Mouse (Mus musculus): Measurements from ENCODE around the gene Pxmp4. TPM values are rescaled to one million over a fixed set of nuclear protein-coding genes. Genes with fewer than 3 reads are reported as not detected.

Pxmp4 gene
- polyA plus RNA-seq, 1 experiment from 2014 or later = 32.4 TPM

Other genes with a start within 250 kb of the Pxmp4 start
- 14.9 and 18.5 TPM in 2 replicates for gene Cdk5rap1, start 230.7 kb downstream of the Pxmp4 start, polyA plus RNA-seq (2015; fragmentation: Nextera tagmentation; extraction: Ambion mirVana)
- 4.2 and 7.9 TPM in 2 replicates for gene Snta1, start 195.6 kb downstream of the Pxmp4 start, polyA plus RNA-seq (2015; fragmentation: Nextera tagmentation; extraction: Ambion mirVana)
- 31.8 and 32.8 TPM in 2 replicates for gene Cbfa2t2, start 167.2 kb downstream of the Pxmp4 start, polyA plus RNA-seq (2015; fragmentation: Nextera tagmentation; extraction: Ambion mirVana)
- 0.59 and 1.6 TPM in 2 replicates for gene 1700003F12Rik, start 56.6 kb downstream of the Pxmp4 start, polyA plus RNA-seq (2015; fragmentation: Nextera tagmentation; extraction: Ambion mirVana)
- 0.14 TPM in 1 of 2 replicates, not detected in the other for gene Actl10, start 51.9 kb downstream of the Pxmp4 start, polyA plus RNA-seq (2015; fragmentation: Nextera tagmentation; extraction: Ambion mirVana)
- 1.4 and 1.7 TPM in 2 replicates for gene Necab3, start 44.8 kb downstream of the Pxmp4 start, polyA plus RNA-seq (2015; fragmentation: Nextera tagmentation; extraction: Ambion mirVana)
- 8.1 and 9.3 TPM in 2 replicates for gene E2f1, start 33.8 kb downstream of the Pxmp4 start, polyA plus RNA-seq (2015; fragmentation: Nextera tagmentation; extraction: Ambion mirVana)
- 0.34 and 0.59 TPM in 2 replicates for gene Zfp341, start 9.6 kb upstream of the Pxmp4 start, polyA plus RNA-seq (2015; fragmentation: Nextera tagmentation; extraction: Ambion mirVana)
- gene 4930519P11Rik, start 9.7 kb upstream of the Pxmp4 start, polyA plus RNA-seq (2015; fragmentation: Nextera tagmentation; extraction: Ambion mirVana) = not detected in 2 replicates
- 20.7 and 23.6 TPM in 2 replicates for gene Chmp4b, start 48.0 kb upstream of the Pxmp4 start, polyA plus RNA-seq (2015; fragmentation: Nextera tagmentation; extraction: Ambion mirVana)
- not detected in 2 replicates for gene Gm14214, start 166.3 kb upstream of the Pxmp4 start, polyA plus RNA-seq (2015; fragmentation: Nextera tagmentation; extraction: Ambion mirVana)
- 36.8 and 39.4 TPM in 2 replicates for gene Raly, start 187.4 kb upstream of the Pxmp4 start, polyA plus RNA-seq (2015; fragmentation: Nextera tagmentation; extraction: Ambion mirVana)
- 0.41 and 1.0 TPM in 2 replicates for gene a, start 187.7 kb upstream of the Pxmp4 start, polyA plus RNA-seq (2015; fragmentation: Nextera tagmentation; extraction: Ambion mirVana)

Measured in stomach, embryonic 16.5 days (tissue).